Mouse (Mus musculus) thymus, postnatal 25 days (tissue): ENCODE data around the gene Pdzk1.

ENCODE experiments used
- DNase-seq: peaks from one replicate; pipeline ENCODE4 v3.0.0; 2022

Gene Pdzk1

DNA sequence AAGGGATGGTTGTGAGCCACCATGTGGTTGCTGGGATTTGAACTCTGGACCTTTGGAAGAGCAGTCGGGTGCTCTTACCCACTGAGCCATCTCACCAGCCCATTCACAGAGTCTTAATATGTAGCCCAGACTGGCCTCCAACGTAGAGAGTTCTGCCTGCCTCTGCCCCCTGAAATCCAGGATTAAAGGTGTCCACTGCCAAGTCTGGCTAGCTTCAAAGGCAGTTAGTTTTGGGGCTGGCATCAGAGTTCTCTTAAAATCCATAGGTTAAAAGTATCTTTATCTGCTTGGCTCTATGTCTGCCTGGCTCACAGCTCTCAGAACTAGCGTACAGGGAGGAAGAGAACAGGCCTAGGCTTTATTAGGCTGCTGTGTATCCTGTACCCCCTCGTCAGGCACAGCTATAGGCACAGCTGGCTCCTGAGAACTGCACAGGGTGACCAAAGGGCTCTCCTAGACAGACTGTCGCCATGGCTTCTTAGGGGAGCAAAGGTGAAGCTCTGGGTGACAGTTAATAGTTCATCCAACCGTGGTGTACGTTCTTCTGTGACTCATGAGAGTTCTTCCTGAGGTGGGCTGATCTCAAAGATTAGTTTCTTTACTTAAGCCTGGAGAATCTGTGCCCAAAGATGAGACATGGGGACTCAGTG is 10.0 kb downstream of the Pdzk1 start:
- no peak for DNase-seq

DNA sequence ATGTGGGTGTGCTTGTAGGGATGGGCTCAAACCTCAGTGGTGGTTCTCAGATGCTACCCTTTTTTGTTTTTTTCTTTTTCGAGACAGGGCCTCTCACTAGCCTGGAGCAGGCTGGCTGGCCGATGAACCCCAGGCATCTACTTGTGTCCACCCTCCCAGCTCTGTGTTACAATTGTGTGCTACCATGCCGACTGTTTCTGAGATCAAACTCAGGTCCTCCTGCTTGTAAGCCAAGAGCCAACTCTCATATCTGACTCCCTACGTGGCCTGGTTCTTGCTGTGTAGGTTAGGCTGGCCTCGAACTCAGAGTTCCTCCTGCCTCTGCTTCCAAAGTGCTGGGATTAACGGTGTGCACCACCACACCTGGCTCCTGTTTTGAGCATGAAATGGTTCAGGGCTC is 16.1 kb downstream of the Pdzk1 start:
- no peak for DNase-seq

DNA sequence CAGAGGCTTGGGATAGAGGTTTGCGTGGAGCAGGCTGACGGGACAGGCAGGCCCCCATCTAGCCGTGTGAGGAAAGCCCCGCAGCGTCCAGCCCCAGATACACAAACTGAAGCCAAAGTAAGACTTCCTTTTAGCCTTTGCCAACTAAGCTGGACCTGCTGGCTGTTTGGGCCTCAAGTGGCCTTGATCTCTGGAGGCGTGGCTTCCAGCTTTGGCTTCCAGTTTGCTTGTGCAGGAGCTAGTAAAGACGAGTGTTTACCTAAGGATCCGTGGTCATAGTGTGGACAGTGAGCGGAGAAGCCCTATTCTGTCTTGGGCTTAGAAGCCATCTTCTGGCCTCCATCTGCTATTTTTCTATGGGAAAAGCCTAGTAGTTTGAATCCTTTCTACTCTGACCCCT is 16.7 kb downstream of the Pdzk1 start:
- DNase-seq, result no peak

DNA sequence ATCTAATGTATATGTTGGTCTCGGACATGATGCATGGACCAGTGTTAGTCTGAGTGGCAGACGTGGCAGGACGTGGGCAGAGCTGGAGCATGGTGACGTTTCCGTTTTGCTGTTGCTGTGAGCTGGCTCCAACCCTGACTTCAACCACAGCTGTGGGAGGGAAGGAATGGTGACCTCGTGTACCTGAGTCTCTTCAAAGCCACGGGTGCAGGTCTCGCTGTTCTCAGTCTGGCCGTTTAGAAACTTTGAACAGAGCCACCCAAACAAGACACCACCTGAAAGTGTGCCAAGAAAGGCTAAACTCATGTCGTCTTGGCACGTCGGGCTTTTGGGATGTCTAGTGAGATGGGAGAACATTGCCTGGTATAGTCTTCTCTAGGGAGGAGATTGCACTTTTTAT is 17.9 kb downstream of the Pdzk1 start:
- DNase-seq, result peak; percentile 22

DNA sequence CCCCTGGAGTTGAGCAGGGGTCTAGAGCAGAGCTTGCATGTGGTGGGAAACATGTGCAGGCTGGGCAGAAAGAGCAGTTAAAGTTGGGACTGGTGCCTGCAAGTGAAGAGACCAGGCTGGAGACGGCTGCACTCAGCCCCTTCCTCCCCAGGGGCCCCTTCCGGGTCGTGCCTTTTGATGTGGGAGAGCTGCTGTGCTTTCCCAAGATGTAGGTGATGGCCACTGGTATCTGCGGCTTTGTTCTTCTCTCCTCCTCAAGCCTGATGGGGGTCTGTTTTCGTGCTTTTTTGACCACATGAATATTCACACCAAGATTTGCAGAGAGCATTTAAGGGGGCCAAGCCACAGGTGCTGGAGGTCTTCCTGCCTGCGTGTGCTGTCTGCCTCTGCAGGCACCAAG is 18.6 kb downstream of the Pdzk1 start:
- peak; percentile 58 for DNase-seq

DNA sequence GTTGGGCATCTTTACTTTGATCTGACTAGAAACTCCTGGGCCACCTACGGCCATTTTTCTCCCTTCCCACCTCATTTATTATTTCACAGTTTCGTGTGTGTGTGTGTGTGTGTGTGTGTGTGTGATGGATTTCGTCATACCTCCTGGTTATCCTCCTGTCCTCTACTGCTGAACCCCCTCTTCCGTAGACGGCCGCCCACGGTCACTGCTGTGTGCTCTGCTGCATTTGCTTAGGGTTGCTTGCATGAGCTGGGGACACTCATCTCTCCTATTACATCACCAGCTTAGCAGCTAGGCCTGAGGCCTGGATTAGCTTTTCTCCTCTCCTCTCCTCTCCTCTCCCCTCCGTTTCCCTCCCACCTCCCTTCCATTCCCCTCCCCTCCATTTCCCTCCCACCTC is 19.4 kb downstream of the Pdzk1 start:
- DNase-seq, result no peak

DNA sequence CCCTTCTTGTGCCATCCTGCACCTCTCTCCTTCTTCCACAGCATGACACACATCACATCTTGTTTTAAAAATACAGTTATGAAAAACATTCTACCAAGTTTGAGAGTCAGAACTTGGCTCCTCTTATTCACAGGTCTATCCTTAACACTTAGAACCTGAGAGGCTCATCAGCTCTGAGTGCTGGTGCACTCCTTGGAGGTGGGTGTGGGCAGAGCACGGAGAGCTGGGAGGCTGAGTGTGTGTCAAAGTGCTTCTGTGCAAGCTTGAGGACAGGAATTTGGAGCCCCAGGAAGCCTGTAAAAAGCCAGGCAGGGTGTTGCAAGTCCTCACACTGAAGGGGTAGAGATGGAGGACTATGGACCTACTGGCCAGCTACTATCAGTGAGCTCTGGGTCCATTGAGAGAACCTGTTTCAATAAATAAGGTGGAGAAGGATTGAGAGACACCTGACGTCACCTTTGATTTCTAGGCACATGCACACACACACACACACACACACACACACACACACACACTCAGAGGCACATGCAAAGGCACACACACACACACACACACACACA is 20.2 kb downstream of the Pdzk1 start:
- DNase-seq, result no peak

DNA sequence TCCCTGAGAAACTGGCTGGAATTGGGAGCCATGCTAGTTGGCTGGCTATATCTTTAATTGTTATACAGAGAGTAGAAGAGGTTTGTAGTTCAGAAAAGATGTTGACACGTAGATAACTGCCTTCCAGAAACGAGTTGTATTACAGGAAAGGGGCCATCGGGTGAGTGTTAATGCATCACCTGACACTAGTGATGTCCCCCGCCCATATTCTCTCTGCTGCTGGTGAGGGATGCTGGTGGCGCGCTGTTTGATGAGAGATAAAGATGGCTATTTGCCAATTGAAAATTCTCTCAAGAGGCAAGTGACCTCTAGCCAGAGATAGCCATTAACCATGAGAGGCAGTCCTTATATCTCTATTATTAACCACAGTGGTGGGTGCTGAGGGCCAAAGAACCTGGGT is 23.5 kb downstream of the Pdzk1 start:
- no peak for DNase-seq

DNA sequence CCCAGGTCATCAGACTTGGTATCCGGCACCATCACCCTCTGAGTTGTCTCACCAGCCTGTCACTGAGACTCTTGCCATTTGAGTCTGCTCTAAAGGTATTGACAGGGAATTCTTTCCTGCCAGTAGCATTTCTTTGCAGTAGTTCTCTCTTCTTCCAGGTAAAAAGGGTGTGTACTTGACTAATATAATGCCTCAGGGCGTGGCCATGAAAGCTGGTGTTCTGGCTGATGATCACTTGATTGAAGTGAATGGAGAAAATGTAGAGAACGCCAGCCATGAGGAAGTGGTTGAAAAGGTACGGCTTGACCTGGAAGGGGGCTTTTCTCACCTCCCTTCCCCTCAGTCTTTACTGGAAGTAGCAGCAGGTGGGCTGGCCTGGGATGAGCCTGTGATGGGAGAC is 25.3 kb downstream of the Pdzk1 start:
- no peak for DNase-seq

DNA sequence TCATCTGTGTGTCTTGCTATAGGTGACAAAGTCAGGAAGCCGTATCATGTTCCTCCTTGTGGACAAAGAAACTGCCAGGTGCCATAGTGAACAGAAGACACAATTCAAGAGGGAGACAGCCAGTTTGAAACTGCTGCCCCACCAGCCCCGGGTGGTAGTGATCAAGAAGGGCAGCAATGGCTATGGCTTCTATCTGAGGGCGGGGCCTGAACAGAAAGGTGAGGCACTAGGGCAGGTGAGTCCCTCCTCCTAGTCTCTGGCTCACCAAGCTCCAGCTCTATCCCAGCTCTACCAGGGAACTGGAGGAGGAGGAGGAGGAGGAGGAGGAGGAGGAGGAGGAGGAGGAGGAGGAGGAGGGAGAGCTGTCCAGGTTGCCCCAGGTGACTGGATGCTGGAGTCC is 26.7 kb downstream of the Pdzk1 start:
- no peak for DNase-seq

DNA sequence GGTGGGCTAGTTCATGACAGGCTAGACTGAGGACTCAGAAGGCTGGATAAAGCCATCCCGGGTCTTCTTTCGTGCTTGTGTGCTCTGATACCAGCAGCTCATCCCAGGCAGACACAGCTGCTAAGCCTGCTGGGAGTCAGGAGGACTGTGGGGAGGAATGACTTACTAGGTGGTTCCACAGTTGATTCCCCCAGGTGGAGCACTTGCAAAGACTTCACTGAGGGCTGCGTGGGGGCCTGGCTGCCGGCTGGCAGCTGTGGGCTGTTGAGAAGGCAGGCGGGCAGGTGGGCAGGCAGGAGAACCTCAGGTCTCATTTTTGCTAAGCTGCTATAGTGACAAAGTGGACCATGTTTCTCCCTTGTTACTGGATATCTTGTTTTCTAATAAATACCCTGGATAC is 31.4 kb downstream of the Pdzk1 start:
- no peak for DNase-seq

DNA sequence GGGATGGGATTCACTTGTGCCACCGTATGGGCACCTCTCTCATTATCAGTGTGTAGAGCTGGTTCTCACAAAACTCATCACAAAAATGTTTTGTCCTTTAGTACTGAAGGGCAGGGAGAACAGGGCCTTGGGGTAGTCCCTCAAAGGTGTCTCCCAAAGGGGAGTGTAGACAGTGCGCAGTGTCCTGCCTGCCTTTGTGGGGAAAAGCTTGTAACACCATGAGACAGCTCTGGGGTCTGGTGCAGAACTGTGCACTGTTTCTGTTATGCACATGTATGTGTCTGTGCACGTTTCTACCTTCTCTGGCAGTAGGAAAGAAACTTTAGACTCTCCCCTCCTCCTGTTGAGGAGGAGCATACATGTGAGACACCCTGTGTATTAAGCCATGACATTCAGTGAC is 38.8 kb downstream of the Pdzk1 start:
- DNase-seq, result no peak

DNA sequence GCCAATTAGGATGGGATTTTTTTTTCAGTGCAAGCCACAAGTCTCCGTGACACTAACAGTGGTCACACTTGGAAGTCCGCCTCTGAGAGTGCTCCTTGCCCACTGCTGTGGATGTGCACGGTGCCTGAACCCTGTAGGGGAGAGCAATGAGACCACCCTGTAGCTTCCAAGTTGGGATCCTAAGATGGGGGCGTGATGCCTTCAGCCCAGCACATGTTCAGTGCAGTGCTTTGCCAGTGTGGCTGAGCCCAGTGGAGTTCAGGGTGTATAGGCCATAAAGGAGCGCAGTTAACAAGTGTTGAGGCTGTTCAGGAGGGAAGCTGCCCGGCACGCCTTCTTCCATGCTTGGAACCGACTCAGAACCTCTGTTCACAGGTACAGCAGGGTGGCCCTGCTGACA is 39.5 kb downstream of the Pdzk1 start:
- DNase-seq, result no peak

DNA sequence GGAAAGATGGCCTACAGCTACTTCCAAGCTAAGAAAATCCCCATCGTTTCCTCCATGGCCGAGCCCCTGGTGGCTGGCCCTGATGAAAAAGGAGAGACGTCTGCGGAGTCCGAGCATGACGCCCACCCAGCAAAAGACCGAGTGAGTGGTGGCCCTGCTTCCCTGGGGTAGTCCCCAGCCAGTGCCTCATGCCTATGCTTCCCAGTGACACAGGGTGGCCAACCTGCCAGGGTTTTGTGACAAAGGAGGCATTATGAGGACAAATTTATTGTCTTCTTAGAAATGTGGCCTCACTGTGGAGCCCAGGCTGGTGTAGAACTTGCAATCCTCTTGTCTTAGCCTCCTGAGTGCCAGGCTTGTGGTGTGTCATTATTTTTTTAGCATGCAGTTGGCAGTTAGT is 40.0 kb downstream of the Pdzk1 start:
- no peak for DNase-seq

DNA sequence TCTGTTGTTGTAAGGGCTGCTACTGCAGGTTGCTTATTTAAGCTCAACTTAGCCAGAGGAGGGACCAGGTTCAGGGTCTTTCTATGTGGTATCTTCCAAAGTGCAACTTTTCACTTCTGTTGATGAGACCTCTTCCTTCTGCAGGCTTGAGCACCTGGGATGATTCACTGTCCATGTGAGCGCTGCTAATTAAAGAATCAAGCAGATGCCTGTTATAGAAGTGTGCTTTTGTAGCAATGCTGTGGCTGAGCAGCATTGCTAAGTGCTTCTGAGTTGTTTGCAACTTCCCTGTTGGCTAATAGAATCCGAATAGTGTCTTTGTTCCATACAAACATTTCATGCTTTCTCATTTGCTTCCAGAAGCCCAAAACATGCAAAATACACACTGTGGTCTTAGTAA is 41.2 kb downstream of the Pdzk1 start:
- DNase-seq, result no peak

DNA sequence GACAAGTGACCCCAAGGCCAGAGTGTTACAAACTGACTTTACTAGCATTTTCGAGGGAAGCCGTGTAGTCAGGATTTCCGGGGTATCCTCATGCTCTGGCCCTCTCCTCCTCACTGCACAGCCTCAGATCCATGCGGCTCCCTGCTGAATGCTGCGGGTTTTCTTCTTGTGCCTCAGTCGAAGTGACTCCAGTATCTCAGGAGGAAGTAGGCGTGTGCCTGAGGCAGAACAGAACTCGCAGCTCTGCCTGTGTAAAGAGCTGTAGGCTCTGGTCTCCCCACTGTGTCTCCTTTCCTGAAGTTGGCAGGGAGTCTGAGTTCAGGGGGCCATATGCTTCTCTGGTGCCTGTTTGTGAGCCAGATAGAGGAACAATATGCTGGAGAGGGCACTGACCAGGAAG is 42.0 kb downstream of the Pdzk1 start:
- no peak for DNase-seq

DNA sequence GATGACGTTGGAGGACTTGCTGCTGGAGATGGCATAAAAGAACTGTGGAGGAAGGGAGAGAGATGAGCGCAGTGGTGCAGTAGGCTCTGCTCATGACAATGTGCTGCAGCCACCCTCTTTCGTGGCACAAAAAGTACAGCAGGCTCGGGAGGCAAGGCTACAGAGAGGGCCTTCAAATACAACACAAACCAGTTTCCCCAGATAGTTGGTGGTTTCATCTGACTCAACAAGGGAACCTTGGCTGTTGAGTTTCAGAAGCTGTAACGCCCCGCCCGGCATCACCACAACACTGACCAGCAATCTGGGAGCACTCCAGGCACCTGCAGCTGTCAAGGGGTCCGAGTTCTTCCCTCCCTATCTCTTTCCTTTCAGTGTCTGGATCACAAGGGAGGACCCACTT is 43.4 kb downstream of the Pdzk1 start:
- DNase-seq, result no peak

DNA sequence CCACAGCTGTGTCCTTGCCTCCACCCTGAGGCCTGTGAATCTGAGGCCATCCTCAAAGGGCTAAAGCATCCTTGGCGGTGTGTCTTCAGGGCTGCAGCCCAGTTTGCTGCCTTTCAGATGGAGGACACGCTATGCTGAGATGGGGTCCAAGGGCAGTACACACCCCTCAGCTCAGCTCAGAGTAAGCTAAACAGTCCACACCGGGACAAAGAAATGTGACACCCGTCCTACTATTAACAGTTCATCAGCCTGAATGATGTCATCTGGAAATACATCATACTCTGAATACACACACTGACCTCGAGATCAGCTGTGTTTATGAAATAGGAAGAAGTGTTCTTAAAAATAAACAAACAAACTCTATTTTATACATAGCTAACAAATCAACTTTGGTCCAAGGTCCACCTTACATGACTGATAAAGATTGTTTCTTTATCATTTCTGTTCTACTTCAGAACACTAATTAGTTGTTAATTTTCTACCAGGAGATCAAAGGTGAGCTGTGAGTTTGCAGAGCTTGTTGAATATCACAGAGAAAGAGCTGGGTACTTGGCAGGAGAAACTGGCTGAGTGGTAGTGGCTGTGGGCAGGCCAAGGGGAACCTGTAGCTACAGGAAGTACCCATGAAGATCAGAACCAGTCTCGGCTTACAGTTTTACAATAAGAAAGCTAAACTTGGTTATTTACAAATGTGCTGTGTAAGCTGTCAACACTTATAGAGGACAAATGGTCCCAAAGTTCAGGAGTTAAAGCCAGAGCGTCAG is 45.9 kb downstream of the Pdzk1 start:
- DNase-seq, result no peak

DNA sequence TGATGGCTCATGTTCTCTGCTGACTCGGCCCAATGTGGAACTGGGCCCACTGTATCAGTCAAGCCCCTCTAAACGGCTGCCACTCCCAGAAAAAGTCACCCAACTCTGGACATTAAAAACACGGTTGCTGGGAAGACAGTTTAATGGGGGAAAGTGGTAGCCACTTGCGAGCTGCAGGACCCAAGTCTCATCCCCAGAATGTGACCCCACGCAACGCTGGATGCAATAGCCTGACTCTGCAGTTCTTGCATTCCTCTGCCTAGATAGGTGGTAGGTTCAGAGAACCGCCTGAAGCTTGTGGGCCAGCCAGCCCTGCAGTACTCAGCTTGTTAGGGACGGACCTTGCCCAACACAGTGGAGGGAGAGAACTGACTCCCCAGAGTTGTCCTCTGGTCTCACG is 50.5 kb downstream of the Pdzk1 start:
- no peak for DNase-seq

DNA sequence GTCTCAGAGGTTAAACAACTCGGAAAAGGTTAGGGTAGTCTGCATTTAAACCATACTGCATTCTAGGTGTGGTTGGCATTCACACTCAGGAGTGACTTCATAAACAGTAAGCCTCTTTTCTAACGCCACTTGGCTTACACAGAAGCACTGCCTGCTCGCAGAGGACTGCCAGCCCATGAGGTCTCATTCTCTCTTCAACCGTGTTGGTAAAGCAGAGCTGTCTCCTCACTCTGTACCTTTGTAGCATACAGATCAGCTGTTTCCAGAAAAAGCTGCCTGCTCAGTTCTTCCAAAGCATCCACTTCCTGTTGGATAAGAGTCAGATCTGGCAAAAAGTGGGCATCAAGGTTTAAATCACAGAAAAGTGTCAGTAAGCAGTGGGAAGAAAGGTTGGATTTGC is 51.3 kb downstream of the Pdzk1 start:
- no peak for DNase-seq

DNA sequence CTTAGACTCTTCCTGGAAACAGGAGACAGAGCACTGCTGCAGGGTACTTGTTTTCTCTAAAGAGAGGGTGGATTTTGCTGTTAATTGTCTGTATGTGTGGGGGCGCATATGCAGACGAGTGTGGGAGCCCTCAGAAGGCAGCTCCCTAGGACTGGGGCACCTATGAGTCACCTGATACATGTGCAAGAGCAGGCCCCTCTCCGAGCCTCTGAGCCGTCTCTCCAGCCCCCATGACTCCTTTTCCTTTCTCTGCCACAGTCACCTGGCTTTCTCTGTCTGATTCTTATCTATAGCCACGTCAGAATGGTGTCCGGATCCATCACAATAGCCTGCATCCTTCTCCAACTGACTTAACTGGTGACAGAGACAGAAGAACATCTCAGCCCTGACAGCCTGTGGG is 52.5 kb downstream of the Pdzk1 start:
- no peak for DNase-seq

DNA sequence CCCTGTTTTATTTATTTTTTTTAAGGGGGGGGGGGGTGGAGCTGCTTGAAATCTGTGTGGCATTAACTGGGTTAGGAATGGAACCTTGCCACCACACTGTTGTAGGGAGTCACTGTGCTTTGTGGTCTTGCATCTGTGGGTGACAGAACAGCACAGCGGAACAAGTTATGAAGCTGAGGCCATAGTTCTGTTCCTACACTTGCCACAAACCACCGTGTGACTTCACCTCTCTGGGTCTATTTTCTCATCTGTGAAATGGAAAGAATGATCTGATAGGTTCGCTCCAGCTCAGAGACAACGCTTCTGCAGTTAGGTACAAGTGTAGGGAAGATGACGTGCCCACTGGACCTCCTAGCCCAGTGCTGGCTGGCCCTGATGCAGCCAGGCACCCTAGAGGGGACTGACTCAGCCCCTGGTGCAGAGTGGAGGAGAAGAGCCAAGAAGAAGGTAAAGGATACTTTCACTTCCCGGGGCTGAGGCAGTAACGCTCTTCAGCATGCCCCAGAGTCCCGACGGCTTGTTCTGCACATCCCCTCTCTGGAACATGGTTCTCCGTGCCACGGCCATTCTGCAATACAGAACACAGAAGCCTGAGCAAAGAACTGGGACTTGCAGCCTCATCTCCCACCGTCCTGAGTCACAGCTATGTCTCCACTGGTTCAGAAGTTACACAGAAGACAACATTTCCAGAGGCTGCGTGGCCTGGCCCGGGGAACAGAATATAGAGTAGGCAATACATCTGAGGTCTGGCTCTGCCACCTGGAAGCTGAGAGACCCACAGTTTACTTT is 53.2 kb downstream of the Pdzk1 start:
- no peak for DNase-seq

DNA sequence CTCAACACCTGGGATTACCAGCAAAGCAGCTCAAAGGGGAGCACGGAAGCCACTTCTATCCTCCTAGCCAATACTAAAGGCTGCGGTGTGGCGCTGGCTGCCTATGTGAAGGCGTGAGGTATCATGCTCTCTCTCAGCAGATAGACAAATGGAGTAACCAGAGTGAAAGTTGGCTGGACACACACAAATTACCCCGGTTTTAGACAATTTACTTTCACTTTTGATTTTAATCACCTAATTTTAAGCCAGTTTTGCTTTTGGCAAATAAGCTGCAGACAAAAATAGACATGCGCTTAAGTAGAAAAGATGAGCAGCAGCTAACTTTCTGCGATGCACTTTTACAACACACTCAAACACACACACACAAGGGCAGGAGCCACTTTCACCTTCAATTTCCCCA is 54.6 kb downstream of the Pdzk1 start:
- DNase-seq, result no peak
